Mouse (Mus musculus): ENCODE results near the gene Selenoh. TPM values are rescaled to one million over a fixed set of nuclear protein-coding genes. Genes with fewer than 3 reads are reported as not detected.
A peak's percentile ranks its signal among the peaks of the same experiment; 100 is the strongest.
"Not testable (repeated sequence)": the region's sequence is repeated elsewhere in the genome, so short reads cannot be mapped to it uniquely, and the experiment has no call there.

The Selenoh gene
- total RNA-seq, 2 experiments from 2014 or later = 47.2 to 54.1 TPM

- DNase-seq (ENCODE audit: low spot score in 2 of 2) = peak; percentile 95 to 99
- intact Hi-C loops (cut with DNase I) = loop anchor here (5.0 kb wide), 1 partner anchor 34 kb away; no protein-coding TSS in a partner anchor
Measured at GRCm38 (mm10) chr2:84677968-84678880, 7.7 kb upstream of the Selenoh start, which contains the start of the genes Gm28635 and Med19. Gene Gm28635, minus strand, starts transcription at chr2:84678041. Gene Med19, plus strand, starts transcription at chr2:84678402.

GRCm38 (mm10) chr2:84677270-84677967 lies 6.8 kb upstream of the Selenoh start:
- no peak for DNase-seq (ENCODE audit: low spot score in 2 of 2)
- intact Hi-C loops (cut with DNase I) = loop anchor here (5.0 kb wide), 1 partner anchor 35 kb away; no protein-coding TSS in a partner anchor

- intact Hi-C loops (cut with DNase I); DNase-seq (ENCODE audit: low spot score in 2 of 2): not testable (repeated sequence)
Measured at GRCm38 (mm10) chr2:84671535-84671934, 965 bp upstream of the Selenoh start.

DNA sequence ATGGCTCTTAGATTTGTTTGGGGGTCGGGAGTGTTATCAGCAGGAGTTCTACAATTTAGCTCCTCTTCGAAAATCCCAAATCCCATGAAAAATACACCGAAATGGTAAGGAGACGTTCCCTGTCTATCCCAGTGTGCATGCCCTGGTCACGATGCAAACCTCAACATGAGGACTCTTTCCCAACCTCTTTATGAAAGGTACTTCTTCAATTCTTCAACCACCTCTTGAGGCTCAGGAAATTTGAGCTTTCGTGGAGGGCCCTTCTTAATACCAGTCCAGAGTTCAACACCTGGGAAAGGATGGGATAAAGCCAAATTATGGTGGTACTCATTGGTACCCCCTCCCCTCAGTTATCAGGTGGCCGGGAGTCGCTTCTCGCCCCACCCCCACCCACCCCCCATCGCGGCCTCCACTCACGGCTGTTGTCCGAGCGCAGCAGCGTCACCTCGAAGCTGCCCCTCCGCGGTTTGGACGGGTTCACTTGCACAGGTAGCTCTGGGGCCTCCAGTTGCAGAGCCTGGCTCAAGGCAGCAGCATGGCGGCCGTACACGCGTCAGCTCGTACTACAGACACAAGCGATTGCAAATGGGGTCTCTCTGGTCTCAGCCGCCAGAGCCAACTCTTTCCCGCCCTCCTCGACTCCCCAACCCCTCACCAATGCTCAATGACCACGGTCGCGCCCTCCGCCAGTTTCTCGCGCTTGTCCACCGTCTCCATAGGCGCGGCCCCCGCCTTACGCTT lies 572 bp downstream of the Selenoh start:
- intact Hi-C loops (cut with DNase I) = no loop called here
- no peak for DNase-seq (ENCODE audit: low spot score in 2 of 2)

DNA sequence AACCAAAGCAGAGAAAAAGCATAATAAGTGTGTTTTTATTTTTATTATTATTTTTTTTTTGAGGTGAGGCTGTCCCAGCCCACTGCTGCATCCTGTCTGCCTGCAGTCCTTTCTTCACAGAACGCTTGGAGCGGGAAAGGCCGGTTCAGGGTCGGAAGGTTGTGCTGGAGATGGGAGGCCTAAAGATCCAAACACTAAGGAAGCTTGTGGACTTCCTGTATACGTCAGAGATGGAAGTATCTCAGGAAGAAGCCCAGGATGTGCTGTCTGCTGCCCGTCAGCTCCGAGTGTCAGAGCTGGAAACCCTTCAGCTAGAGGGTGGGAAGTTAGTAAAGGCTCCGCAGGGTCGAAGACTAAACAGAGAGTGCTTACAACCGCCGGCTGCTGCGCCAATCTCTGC lies 4.5 kb downstream of the Selenoh start:
- intact Hi-C loops (cut with DNase I) = no loop called here
- DNase-seq (ENCODE audit: low spot score in 2 of 2) = no peak

DNA sequence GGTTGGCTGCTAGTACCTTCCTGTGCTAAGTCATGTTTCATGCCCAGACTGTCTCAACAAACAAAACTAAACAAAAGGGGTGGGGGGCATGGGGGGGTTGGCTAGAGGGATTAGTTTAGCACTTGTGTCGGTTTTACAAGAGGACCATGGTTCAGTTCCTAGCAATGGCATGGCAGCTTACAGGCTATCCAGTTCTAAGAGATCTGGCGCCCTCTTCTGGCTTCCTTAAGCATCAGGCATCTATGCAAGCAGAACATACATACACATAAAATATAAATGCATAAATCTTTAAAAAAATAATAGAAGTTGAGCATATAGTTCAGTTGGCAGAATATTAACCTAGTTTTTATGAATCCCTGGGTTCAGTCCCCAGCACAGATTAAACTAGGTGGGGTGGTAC lies 7.7 kb downstream of the Selenoh start:
- intact Hi-C loops (cut with DNase I) = loop anchor here (5.0 kb wide), 2 partner anchors 46 to 206 kb away; no protein-coding TSS in a partner anchor
- peak in 1 of 2 experiments; percentile 26 for DNase-seq (ENCODE audit: low spot score in 2 of 2)

GRCm38 (mm10) chr2:84660253-84660652 lies 10.3 kb downstream of the Selenoh start:
- intact Hi-C loops (cut with DNase I) = loop anchor here (5.0 kb wide), 2 partner anchors 43 to 203 kb away; no protein-coding TSS in a partner anchor
- DNase-seq (ENCODE audit: low spot score in 2 of 2) = peak; percentile 65 to 67

DNA sequence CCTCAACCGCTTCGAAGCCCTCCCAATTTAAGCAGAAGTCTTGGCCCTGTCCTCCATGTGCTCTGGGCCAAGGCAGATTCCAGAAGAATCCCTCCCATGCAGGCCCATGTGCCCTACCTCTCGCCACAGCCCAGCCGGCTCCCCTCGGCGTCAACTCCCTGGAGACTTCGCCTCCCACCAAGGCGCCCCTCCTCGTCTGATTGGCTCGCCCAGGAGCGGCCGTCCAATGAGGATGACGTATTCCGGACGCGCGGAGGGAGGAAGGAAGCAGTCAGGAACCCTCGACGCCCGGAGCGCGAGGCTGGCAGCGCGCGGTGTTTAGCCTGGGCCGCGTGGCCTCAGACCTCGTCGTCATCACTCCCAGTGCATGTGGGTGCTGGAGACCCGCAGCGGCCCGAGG lies 11.8 kb downstream of the Selenoh start, which contains the start of gene Btbd18:
Btbd18 (plus strand) TSS at position 274 of the 400 bp plus-strand sequence.
- no peak for DNase-seq (ENCODE audit: low spot score in 2 of 2)
- intact Hi-C loops (cut with DNase I) = no loop called here

GRCm38 (mm10) chr2:84655864-84656263 lies 14.7 kb downstream of the Selenoh start:
- no peak for DNase-seq (ENCODE audit: low spot score in 2 of 2)
- intact Hi-C loops (cut with DNase I) = no loop called here

- no peak for DNase-seq (ENCODE audit: low spot score in 2 of 2)
- intact Hi-C loops (cut with DNase I) = no loop called here
Measured at GRCm38 (mm10) chr2:84653354-84653753, 17.2 kb downstream of the Selenoh start.

DNA sequence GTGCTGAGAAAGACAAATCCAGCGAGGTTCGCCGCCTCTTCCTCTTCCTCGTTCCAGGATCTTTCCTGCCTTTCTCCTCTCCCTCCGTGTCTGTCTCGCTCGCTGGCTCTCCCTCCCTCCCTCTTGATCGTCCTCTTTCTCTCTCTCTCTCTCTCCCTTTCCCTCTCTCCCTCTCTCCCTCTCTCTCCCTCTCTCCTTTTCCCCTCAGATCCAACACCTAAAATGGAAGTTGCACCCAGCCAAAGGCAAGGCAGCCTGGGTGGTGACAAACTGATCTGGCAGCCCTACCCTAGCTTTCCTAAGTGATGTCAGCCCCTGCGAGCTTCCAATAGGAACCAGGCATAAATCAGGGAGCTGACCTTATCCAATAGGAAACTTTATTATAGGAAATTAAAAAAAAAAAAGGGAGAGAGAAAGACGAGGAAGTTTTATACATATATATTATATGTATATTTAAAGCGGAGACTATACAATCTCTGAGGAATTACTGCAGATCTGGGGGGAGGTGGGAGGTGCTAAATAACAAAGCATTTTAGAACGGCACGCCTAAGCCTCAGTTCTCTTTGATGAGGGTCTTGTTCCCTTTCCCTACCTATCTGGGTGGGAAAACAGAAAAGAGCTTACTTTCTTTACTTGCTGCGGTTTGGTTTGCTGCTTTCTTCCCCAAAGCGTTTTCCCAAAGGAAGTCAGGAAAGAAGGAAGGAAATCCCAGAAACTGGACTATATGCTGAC lies 19.9 kb downstream of the Selenoh start, which contains the start of gene Ctnnd1:
Ctnnd1 (minus strand) TSS at position 302 of the 732 bp plus-strand sequence.
- intact Hi-C loops (cut with DNase I) = no loop called here
- peak; percentile 87 to 94 for DNase-seq (ENCODE audit: low spot score in 2 of 2)

GRCm38 (mm10) chr2:84649674-84650073 lies 20.9 kb downstream of the Selenoh start:
- intact Hi-C loops (cut with DNase I) = loop anchor here (2.0 to 5.0 kb wide), 2 partner anchors 15 to 92 kb away; no protein-coding TSS in a partner anchor
- DNase-seq (ENCODE audit: low spot score in 2 of 2) = no peak

GRCm38 (mm10) chr2:84648369-84648768 lies 22.2 kb downstream of the Selenoh start:
- DNase-seq (ENCODE audit: low spot score in 2 of 2) = no peak
- intact Hi-C loops (cut with DNase I) = loop anchor here (2.0 to 5.0 kb wide), 2 partner anchors 14 to 91 kb away; no protein-coding TSS in a partner anchor

DNA sequence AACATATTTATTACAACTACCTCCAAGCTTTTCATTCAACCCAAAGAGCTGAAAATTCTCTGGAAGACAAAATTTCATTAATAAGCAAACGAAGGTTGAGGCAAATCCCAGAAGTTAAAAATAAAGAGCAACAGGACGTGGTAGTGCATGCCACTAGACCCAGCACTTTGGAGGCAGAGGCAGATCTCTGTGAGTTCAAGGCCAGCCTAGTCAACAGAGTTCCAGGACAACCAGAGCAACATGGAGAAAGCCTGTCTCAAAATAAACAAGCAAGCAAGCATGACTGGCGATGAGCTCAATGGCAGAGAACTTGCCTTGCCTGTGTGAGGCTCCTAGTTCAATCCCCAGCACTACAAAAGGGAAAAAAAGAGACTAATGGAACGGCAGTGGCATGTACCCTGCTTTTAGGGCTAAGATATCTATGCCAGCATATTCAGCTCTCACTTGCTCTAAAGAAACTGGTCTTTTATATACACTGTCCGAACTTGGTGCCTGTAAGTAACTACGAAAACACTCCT lies 23.5 kb downstream of the Selenoh start:
- intact Hi-C loops (cut with DNase I) = loop anchor here (5.0 kb wide), 1 partner anchor 90 kb away; no protein-coding TSS in a partner anchor
- DNase-seq (ENCODE audit: low spot score in 2 of 2) = no peak

DNA sequence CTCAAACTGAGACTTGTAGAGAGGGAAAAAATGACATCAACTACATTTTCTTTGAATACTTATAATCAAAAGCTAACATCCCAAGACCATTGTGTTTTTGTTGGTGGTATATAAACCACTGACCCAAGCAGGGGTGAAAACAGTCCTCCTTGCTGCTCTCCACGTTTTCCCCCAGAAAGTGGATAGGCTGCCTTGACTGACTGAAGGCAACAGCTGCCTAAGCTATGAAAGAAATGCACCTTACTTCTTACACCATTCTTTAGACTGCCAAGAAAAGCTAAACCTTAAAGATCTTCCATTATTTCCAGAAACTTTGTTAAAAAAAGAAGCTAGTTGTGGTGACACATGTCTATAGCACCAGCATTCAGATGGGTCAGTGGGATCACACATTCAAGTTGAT lies 24.4 kb downstream of the Selenoh start:
- no peak for DNase-seq (ENCODE audit: low spot score in 2 of 2)
- intact Hi-C loops (cut with DNase I) = loop anchor here (5.0 kb wide), 1 partner anchor 89 kb away; no protein-coding TSS in a partner anchor

DNA sequence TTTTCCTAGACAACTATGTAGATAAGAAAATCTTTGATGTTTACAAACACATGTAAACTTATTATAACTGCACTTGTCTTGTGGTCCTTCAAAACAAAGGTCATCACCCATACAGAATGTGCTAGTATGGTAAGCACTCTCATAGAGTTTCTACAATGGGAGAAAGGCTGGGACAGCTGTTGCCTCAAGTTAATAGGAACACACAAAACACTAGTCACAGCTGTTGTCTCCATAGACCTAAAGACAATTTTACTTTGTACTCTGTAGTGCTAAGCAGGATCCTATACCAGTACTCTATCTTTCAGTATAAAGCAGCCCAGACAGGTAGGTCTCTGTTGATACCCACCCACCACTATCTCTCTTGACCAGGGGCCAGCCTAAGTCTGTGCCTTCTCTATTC lies 29.7 kb downstream of the Selenoh start:
- intact Hi-C loops (cut with DNase I) = no loop called here
- no peak for DNase-seq (ENCODE audit: low spot score in 2 of 2)

DNA sequence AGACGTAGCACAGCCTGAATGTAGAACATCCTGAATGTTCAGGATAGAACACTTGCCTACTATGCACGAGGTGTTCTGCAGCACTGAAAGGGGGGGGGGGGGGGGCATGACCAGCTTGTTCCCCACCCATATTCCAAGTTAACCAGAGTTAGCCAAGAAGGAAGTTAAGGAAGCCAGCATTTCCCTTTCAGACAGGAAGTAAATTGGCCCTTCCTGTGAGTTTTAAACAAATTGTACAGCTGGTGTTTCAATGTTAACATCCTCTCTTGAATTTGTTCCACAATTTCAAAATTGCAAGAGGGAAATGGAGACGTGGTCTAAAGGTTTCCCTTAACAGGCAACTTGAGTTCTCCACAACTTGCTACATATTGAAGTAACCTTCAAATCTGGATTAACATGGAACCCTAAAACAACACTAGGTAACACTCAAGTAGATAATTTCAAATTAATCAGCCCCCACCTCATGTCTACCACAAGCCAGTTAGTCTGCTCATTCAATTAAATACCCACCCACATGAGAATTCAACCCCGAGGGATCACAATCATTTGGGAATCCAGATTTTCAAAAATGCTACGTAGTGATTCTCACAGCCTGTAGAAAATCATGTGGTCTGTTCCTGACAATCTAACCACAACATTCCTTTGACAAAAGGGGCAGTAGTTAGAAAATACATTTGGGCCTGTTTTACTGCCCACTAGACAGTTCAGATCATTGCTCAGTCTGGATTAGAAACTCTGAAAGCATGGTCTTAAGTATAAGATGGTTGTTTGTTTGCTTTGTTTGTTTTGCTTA lies 31.9 kb downstream of the Selenoh start:
- intact Hi-C loops (cut with DNase I) = no loop called here

More for the DNA sequence above, 31.9 kb downstream of the Selenoh start:
- no peak for DNase-seq (ENCODE audit: low spot score in 2 of 2)
